Mouse (Mus musculus): ENCODE data around the gene Cadps2. TPM values are rescaled to one million over a fixed set of nuclear protein-coding genes. Genes with fewer than 3 reads are reported as not detected.

The Cadps2 gene
- polyA plus RNA-seq, 1 experiment, result not detected

DNA sequence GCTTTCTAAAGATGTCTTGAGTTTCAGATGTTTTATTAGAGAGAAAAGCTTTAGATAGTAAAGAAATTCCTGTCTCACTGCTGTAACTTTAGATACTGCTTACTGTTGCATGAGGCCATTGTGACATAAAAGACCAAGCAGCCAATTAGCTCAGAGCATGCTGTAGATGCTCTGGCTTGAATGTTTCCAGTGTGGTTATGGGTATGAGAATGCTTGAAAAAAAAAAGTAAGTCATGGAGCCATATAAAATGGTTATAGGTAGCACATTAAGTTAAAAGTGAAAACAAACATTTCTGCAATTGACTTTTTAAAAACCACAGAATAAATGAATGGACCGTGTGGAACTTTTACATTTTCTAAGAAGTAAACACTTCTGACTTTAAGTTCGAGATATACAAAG lies 189.0 kb downstream of the Cadps2 start, which contains the start of gene Rnf133:
Rnf133 (minus strand) TSS at position 101 of the 400 bp plus-strand sequence.
- TF ChIP-seq GATA1 (IDR thresholded peaks at IDR 0.05; ENCODE audit: low read length), result no peak

DNA sequence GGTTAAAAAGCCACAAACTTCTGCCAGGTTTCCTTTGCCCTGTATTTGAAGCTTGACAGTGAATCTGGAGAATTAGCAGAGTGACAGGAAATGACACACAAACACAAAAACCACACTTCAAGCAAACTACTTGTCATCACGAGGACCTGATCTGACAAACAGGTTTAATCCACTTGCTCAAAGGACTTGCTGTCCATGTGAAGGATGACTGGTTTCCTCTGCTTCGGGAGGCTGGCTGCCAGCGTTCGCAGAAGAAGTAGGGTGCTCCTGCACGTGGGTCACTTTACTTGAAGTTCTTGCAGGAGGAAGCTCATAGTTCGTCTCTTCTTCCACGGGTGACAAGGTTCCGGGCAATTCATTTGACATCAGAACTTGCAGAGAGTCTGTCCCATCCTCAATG lies 190.5 kb downstream of the Cadps2 start:
- no peak for TF ChIP-seq GATA1 (IDR thresholded peaks at IDR 0.05; ENCODE audit: low read length)

DNA sequence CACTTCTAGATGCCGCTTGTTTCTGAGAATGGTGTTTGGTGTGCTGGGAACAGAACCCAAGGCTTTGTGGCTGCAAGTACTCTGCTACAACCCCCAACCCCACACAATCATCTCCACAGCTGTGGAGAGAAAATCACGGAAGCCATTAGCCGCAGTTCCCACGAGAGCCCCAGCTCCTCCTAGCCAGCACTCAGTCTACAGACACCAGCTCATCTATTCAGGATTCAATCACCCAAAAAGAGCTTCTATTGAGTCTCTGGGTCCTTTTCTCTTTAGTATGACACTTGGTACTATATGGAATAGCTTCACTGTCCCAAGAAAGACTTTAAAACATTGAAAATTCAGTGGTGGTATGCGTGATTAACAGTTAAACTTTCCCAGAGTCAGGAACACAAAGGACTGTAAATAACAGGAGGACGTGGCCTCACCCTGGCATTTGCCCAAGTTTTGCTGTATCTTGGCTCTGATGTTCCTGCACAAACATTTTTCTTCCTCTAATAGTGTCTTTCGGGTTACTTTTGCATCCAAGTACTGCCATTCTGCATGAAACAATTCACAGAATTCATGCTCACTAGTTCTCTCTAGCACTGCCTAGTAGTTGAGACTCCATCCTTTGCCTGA lies 191.5 kb downstream of the Cadps2 start:
- TF ChIP-seq GATA1 (IDR thresholded peaks at IDR 0.05; ENCODE audit: low read length), result no peak

DNA sequence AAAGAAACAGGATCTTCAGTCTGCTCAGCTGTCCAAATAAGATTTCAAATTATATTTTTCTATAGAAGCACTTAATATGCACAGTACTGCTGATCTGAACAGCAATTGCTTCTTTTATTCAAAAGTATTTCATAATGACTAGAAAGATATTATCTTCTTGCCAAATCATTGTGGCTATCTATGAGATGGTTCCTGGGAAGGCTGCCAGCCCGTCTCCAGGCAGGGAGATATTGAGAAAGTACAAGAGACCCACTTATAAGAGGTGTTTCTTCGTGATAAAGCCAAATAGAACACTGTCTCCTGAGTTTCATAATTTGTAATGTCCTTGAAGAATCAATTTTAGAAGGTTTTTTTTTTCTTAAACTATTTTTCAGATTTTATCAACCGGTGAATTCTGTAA lies 202.1 kb downstream of the Cadps2 start:
- no peak for TF ChIP-seq GATA1 (IDR thresholded peaks at IDR 0.05; ENCODE audit: low read length)

DNA sequence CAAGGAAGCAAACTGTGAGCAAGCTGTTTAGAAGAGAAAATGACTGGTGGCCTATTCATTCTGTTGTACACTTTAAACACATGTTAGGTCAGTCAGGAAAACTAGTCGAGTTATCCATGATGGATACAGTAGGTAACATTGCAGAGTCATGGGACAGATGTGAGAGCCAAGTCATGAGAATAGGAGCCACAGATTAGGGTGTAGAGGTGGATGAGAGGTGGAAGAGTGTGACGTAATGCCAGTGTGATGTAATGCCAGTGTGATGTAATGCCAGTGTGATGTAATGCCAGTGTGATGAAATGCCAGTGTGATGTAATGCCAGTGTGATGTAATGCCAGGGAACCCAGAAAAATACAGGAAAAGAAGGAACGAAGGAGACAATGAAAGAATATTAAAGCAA lies 204.0 kb downstream of the Cadps2 start:
- TF ChIP-seq GATA1 (IDR thresholded peaks at IDR 0.05; ENCODE audit: low read length), result no peak

DNA sequence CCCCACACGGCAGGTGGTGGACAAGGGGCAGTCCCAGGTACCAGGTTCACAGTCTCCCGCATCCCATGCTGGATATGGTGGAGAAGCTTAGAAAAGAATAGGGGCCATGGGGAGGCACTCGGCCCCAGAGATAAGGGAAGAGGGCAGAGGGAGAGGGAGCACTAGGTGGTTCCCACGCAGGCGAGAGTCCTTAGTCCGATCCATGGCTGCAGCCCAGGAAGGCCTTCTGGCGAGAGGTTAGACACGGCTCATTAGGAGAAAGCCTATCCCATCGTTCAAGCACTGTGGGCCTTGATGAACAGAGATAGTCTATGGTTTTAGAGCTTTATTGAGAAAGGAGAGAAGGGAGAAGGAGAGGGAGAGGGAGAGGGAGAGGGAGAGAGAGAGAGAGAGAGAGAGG lies 205.2 kb downstream of the Cadps2 start:
- TF ChIP-seq GATA1 (IDR thresholded peaks at IDR 0.05; ENCODE audit: low read length), result no peak

DNA sequence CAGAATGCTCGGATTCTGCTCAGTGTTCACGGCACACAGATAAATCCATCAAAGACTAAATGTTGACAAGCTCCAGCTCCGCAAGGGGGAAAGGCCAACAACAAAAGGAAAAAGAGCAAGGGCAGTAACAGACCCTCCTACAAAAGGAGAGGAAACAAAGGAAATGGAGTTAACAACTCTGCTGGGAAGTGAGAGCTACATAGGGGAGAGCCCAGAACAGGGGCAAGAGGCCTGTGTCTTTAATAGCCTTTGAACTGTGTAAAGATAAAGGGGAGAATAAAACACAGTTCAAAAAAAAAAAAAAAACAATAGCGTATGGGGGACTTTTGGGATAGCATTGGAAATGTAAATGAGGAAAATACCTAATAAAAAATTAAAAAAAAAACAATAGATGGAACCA lies 208.8 kb downstream of the Cadps2 start:
- no peak for TF ChIP-seq GATA1 (IDR thresholded peaks at IDR 0.05; ENCODE audit: low read length)

DNA sequence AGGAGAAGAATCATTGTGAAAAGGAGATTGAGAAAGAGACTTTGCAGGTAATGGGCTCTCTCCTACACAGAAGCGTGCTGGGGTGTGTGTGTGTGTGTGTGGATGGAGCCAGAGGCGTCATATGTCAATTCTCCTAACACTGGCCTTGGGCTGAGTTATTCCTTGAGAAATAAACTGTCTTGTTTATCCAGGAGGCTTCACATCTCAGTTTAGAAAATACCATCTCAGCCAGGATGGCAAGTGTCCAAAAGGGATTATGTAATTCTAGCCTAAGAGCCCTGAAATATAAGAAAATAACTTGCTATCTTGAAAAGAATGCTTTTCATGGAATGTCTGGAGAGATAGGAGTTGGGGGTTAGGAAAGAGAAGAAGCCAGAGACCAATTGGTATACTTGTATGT lies 264.1 kb downstream of the Cadps2 start:
- TF ChIP-seq GATA1 (IDR thresholded peaks at IDR 0.05; ENCODE audit: low read length), result no peak

DNA sequence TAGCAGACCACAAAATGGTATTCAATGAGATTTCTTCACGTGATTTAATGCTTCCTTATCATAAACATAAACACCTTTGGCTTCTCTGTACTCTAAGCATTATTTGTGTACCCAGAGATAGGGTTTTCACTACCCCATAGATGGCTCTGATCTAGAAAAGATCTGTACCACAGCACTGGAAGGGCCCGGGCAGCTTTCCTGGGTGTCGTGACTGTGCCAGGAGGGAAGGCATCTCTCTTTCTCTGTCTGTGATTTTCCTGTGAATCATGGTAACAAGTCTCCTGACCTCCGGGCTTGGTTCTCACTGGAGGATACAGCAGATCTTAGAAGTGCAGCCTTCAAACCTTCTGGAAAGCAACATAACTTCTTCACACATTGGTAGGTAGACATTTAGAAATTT lies 265.5 kb downstream of the Cadps2 start:
- no peak for TF ChIP-seq GATA1 (IDR thresholded peaks at IDR 0.05; ENCODE audit: low read length)

DNA sequence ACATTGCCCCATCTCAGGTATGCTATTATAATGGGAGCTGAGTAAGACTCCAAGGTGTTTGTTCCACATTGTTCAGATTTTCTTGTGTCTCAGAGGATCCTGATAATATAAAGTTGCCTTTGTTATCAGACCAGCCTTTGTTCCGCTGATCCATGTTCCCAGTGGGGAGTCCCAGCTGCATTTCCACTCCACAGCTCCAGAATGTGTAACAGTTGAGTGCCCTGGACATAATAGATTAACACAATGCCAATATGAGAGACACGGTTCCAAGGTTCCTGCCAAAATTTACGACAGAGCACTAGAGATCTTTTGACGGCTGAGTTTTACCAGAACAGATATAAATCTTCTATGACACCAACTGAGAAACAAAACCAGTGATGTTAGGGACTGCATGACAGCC lies 266.8 kb downstream of the Cadps2 start:
- TF ChIP-seq GATA1 (IDR thresholded peaks at IDR 0.05; ENCODE audit: low read length), result no peak

DNA sequence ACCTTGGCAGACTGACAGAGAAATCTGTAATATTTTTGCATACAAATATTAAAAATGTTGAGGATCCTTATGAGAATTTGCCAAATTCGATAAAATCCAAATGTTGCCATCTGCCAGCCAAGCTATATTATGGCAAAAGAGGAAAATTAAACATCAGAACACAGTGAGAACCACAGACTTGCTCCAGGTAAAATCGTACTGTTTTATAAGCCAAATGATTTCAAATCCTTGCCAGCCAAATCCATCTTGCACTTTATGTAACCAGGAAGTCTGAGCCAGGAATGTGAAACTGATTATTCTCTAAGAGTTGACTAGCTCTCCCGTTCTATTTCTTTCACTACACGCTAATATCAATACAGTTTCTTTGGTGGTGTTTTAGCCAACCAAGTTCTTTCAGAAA lies 269.5 kb downstream of the Cadps2 start:
- TF ChIP-seq GATA1 (IDR thresholded peaks at IDR 0.05; ENCODE audit: low read length), result no peak

DNA sequence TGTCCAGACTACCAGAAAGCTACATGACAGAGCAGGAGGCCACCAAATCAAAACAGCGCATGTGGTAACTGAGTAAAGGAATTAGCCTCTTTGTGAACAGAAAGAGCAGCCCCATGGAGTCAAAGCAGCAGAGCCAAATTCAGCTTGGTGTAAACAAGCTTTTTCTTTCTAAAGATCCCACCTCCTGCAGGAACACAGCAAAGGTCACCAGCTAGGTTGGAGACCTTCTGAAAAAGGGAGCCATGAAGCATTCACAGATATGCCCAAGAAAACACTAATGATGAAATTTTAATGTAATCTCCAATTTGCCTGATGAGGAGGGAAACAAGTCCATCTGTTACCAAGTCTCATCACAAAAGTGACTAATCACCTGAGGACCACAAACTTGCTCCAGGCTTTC lies 270.5 kb downstream of the Cadps2 start:
- no peak for TF ChIP-seq GATA1 (IDR thresholded peaks at IDR 0.05; ENCODE audit: low read length)

DNA sequence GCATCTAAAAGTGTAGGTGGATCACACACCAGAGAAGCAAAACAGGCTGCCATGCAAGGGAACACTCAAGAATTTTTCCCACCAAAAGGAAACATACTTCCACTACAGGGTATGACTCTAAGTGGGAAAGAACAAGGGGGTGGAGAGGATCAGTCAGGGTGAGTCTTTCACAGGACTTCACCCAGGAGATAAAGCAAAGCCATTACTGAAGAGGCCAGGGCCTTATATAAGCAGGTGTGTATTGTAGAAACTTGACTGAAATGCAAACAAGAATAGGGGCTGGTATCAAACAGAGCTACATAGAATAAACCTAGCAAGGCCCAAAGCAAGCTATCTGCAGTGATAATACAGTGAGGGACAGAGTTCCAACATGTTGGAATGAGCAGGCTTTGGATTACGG lies 271.6 kb downstream of the Cadps2 start:
- TF ChIP-seq GATA1 (IDR thresholded peaks at IDR 0.05; ENCODE audit: low read length), result no peak

DNA sequence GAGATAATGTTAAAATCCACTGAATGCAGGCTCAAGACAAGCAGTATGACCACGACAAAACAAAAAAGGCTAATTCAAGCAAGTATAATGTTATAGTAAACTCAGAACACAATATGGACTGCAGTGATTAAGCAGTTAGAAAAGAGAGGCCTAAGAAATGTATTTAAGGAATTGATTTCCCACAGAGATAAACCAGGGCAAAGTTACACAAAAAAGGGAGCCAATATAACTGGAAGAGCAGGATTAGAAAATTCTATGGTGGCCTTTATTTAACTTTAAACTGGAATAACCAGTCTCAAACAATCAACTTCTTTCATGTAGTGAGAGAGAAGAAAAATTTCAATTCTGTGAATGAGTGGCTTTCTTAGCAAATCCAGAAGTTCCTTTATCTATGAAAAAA lies 289.3 kb downstream of the Cadps2 start:
- no peak for TF ChIP-seq GATA1 (IDR thresholded peaks at IDR 0.05; ENCODE audit: low read length)

DNA sequence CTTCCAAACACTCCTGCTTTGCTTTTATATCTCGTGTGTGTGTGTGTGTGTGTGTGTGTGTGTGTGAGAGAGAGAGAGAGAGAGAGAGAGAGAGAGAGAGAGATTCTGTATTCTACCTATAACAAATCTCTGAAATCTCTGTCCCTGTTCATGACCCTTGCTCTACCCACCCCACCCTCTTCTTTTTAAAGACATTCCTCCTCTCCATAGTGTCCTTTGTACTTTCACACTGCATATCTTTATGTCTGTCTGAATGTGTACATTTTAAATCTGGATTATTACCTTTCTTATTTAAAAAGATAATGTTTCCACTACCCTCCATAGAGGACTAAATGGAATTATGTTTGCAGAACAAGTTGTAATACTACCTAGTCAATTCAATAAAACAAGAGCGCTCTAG lies 315.5 kb downstream of the Cadps2 start:
- no peak for TF ChIP-seq GATA1 (IDR thresholded peaks at IDR 0.05; ENCODE audit: low read length)

DNA sequence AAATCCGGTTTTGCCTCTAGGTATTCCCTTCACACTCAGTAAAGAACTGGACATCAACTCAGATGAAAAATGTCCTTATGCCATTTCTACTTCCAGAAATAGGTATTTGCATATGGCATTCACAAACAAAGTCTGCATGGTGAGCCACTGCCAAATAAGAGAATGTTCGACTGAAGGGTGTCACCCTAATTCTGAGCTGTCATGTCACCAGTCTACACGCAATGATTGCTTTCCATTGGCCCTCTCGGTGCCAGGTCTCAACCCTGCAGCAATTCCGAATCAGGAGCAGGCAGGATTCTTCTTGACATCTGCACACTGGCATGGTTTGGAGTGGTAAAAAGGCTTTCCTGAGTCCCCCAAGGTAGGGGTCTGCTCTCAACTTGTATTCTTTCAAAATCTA lies 316.7 kb downstream of the Cadps2 start:
- no peak for TF ChIP-seq GATA1 (IDR thresholded peaks at IDR 0.05; ENCODE audit: low read length)

DNA sequence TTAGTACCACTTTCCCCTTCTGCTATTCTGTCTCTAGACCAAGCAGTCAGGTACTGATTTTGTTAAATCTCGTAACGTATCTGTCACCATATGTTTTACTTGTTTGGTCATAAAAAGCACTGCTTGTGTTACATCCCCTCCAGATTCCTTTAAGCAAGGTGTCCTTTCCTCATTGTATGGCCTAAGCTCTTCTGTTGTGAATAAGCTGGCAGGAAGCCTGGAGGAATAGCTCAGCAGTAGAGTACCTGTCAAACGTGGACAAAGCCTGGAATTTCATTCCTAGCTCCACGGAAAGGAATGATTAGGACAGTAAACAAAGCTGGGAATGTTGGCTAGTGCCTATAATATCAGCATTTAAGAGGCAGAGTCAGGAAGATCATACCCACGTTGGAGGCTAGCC lies 340.6 kb downstream of the Cadps2 start:
- no peak for TF ChIP-seq GATA1 (IDR thresholded peaks at IDR 0.05; ENCODE audit: low read length)

DNA sequence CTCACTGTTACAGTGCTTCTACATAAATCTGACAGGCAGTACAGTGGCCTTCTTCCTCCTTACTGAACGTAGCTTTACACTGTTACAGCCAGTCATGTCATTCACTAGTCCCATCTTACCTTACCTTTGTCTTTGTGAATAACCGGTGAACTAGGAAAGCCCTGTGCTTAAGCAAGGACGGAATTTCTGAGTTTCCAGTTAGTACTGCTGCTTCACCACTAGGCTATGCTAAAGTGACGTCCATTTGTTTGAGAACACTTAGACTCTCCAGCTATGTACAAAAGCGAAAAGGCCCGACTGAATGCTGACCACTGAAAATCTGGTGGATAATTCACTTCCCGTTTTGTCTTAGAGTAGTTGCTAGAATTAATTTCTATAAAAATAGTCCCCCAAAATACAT lies 347.4 kb downstream of the Cadps2 start:
- no peak for TF ChIP-seq GATA1 (IDR thresholded peaks at IDR 0.05; ENCODE audit: low read length)
